Mouse (Mus musculus) liver, adult 2 months (tissue): ENCODE data around the gene Tor2a.
A peak's percentile ranks its signal among the peaks of the same experiment; 100 is the strongest.

ENCODE experiments used
- CTCF ChIP-seq: fragments of 200-500 bp; IDR thresholded peaks from 2 replicates; pipeline ENCODE4 v1.5.1; 2011; ENCODE audit warnings: low read depth, low read length, control low read depth
- POLR2A ChIP-seq: fragments of 200-500 bp; IDR thresholded peaks from 2 replicates; pipeline ENCODE4 v1.6.1; 2011; ENCODE audit warnings: low read length, control low read depth; ENCODE audit not compliant: insufficient read depth; ENCODE audit errors: extremely low read depth

GRCm38 (mm10) chr2:32779131-32779530 is 22.1 kb downstream of the Tor2a start:
- peak; percentile 88 for TF ChIP-seq CTCF
- TF ChIP-seq POLR2A, result no peak
